Mouse (Mus musculus) forebrain, embryonic 14.5 days (tissue): ENCODE measurements around the gene Pvalb. TPM values are rescaled to one million over a fixed set of nuclear protein-coding genes. Genes with fewer than 3 reads are reported as not detected.

Source experiments
- ATAC-seq: fragments of 200-750 bp; cut with Nextera tagmentation; 2 replicates; pipeline ENCODE4 v1.8.0; 2017; ENCODE audit warnings: mild to moderate bottlenecking, moderate library complexity
- DNase-seq: peaks from one replicate; pipeline ENCODE4 v3.0.0-alpha.2; 2015; ENCODE audit warnings: low spot score
- H3K27ac ChIP-seq: fragments of 300-500 bp; sonication (generic); 2 replicates; pipeline ENCODE4 v1.5.1; 2014; ENCODE audit warnings: low read depth, mild to moderate bottlenecking, control low read depth, low read length, moderate library complexity
- H3K27me3 ChIP-seq: fragments of 300-500 bp; sonication (generic); replicated peaks from 2 replicates; pipeline ENCODE4 v1.6.1; 2014; ENCODE audit warnings: low read length, control low read depth, mixed read lengths; ENCODE audit not compliant: control insufficient read depth, insufficient read depth
- H3K36me3 ChIP-seq: fragments of 300-500 bp; sonication (generic); 2 replicates; pipeline ENCODE4 v1.6.1; 2014; ENCODE audit warnings: low read length, control low read depth; ENCODE audit not compliant: control insufficient read depth, insufficient read depth
- H3K4me1 ChIP-seq: fragments of 300-500 bp; sonication (generic); 2 replicates; pipeline ENCODE4 v1.6.1; 2014; ENCODE audit warnings: antibody characterized with exemption, low read length, control low read depth; ENCODE audit not compliant: control insufficient read depth, insufficient read depth
- H3K4me2 ChIP-seq: fragments of 300-500 bp; sonication (generic); 2 replicates; pipeline ENCODE4 v1.6.1; 2014; ENCODE audit warnings: mild to moderate bottlenecking, control low read depth, low read length
- H3K4me3 ChIP-seq: fragments of 300-500 bp; sonication (generic); 2 replicates; pipeline ENCODE4 v1.5.1; 2014; ENCODE audit warnings: low read depth, low read length, control low read depth
- H3K9ac ChIP-seq: fragments of 300-500 bp; sonication (generic); 2 replicates; pipeline ENCODE4 v1.6.1; 2014; ENCODE audit warnings: mild to moderate bottlenecking, low read length, control low read depth, moderate library complexity
- H3K9me3 ChIP-seq: fragments of 300-500 bp; sonication (generic); replicated peaks from 2 replicates; pipeline ENCODE4 v1.6.1; 2016; ENCODE audit warnings: low read length, control low read depth, mixed read lengths; ENCODE audit not compliant: control insufficient read depth
- WGBS: fragments of 180-500 bp; shearing (Covaris S2); extraction: QIAGEN DNeasy Blood & Tissue Kit; methylation state at CpG from one replicate; pipeline ENCODE4 v1.1.7; 2014; 5-methylcytosine and 5-hydroxymethylcytosine counted together
- polyA plus RNA-seq: library from polyadenylated mRNA; unstranded; fragments of >200 nt; fragmentation: Nextera tagmentation; extraction: Ambion mirVana; gene quantifications from 2 replicates; pipeline ENCODE4 v1.2.1, GENCODE M21; 2014

Gene Pvalb
- polyA plus RNA-seq, 1 experiment from 2014 or later = 0.19 TPM

- no peak for DNase-seq
- ATAC-seq = no peak
- H3K4me2 ChIP-seq = no peak overlapping the region
- 81% methylated on average over 8 of the region's 8 CpGs for WGBS
- no peak overlapping the region for H3K4me3 ChIP-seq
- H3K27me3 ChIP-seq = no peaks in the 10 kb centered on the region
- H3K27ac ChIP-seq = no peak overlapping the region
- H3K4me1 ChIP-seq = no peaks in the 10 kb centered on the region
- H3K9me3 ChIP-seq = no peaks in the 10 kb centered on the region
- no peak overlapping the region for H3K9ac ChIP-seq
- 0 out of 2 replicates have a peak, but pooled peaks cover 15% of the 10 kb centered on the region for H3K36me3 ChIP-seq
Observed at GRCm38 (mm10) chr15:78157330-78157729, 48.9 kb downstream of the Pvalb start.

- WGBS = 90% methylated on average over 6 of the region's 6 CpGs
- Histone ChIP-seq H3K4me3 (no peak overlapping the region), H3K4me2 (no peak overlapping the region), H3K27ac (no peak overlapping the region), H3K36me3 (0 out of 2 replicates have a peak, but pooled peaks cover 13% of the 10 kb centered on the region), H3K27me3 (no peaks in the 10 kb centered on the region), H3K4me1 (no peaks in the 10 kb centered on the region), H3K9ac (no peak overlapping the region), H3K9me3 (no peaks in the 10 kb centered on the region)
- ATAC-seq = no peak
- DNase-seq = no peak
Observed at GRCm38 (mm10) chr15:78155421-78155820, 50.8 kb downstream of the Pvalb start.

- H3K9ac ChIP-seq = no peak overlapping the region
- no peaks in the 10 kb centered on the region for H3K27me3 ChIP-seq
- WGBS = 45% methylated on average over 11 of the region's 11 CpGs
- ATAC-seq (no peak), DNase-seq (no peak)
- H3K36me3 ChIP-seq = 0 out of 2 replicates have a peak, but pooled peaks cover 4% of the 10 kb centered on the region
- no peaks in the 10 kb centered on the region for H3K9me3 ChIP-seq
- no peak overlapping the region for H3K4me3 ChIP-seq
- no peak overlapping the region for H3K27ac ChIP-seq
- no peak overlapping the region for H3K4me2 ChIP-seq
- no peaks in the 10 kb centered on the region for H3K4me1 ChIP-seq
Observed at GRCm38 (mm10) chr15:78153045-78153775, 53.0 kb downstream of the Pvalb start.

GRCm38 (mm10) chr15:78148565-78148964, 57.6 kb downstream of the Pvalb start:
- WGBS = 78% methylated on average over 7 of the region's 7 CpGs
- H3K9ac ChIP-seq = no peak overlapping the region
- no peak overlapping the region for H3K27ac ChIP-seq
- no peaks in the 10 kb centered on the region for H3K36me3 ChIP-seq
- no peak overlapping the region for H3K4me2 ChIP-seq
- ATAC-seq = no peak
- H3K4me1 ChIP-seq = no peaks in the 10 kb centered on the region
- H3K9me3 ChIP-seq = no peaks in the 10 kb centered on the region
- H3K27me3 ChIP-seq = no peaks in the 10 kb centered on the region
- no peak overlapping the region for H3K4me3 ChIP-seq
- DNase-seq = no peak

Other genes with a start within 250 kb of the Pvalb start
- 12.3 and 12.8 TPM in 2 replicates for gene Foxred2, start 249.7 kb downstream of the Pvalb start, polyA plus RNA-seq
- 167 and 199 TPM in 2 replicates for gene Eif3d, start 235.6 kb downstream of the Pvalb start, polyA plus RNA-seq
- gene Cacng2, start 86.4 kb downstream of the Pvalb start, polyA plus RNA-seq = 4.7 and 7.0 TPM in 2 replicates
- 137 and 165 TPM in 2 replicates for gene Ift27, start 32.3 kb downstream of the Pvalb start, polyA plus RNA-seq
- 1.1 TPM in 2 replicates for gene Ncf4, start 38.4 kb upstream of the Pvalb start, polyA plus RNA-seq
- gene Csf2rb2, start 99.3 kb upstream of the Pvalb start, polyA plus RNA-seq = not detected in 2 replicates
- 0.44 and 0.74 TPM in 2 replicates for gene Csf2rb, start 119.4 kb upstream of the Pvalb start, polyA plus RNA-seq
- not detected in 2 replicates for gene Tex33, start 189.5 kb upstream of the Pvalb start, polyA plus RNA-seq
- gene Tst, start 199.5 kb upstream of the Pvalb start, polyA plus RNA-seq = 27.0 and 27.4 TPM in 2 replicates
- gene Mpst, start 200.0 kb upstream of the Pvalb start, polyA plus RNA-seq = 5.9 and 6.1 TPM in 2 replicates
- 110 and 113 TPM in 2 replicates for gene Kctd17, start 222.2 kb upstream of the Pvalb start, polyA plus RNA-seq